Mouse (Mus musculus): ENCODE measurements around the gene D930048N14Rik. TPM values are rescaled to one million over a fixed set of nuclear protein-coding genes. Genes with fewer than 3 reads are reported as not detected.
"Not testable (repeated sequence)": the region's sequence is repeated elsewhere in the genome, so short reads cannot be mapped to it uniquely, and the experiment has no call there.

Gene D930048N14Rik
- polyA plus RNA-seq, 1 experiment from 2014 or later, result 0.44 TPM

GRCm38 (mm10) chr11:51653736-51654135 lies 3.0 kb downstream of the D930048N14Rik start:
- no peak for DNase-seq (ENCODE audit: low spot score)

GRCm38 (mm10) chr11:51654891-51655290 lies 4.1 kb downstream of the D930048N14Rik start:
- WGBS, result 87% methylated on average over 3 of the region's 3 CpGs
- peaks cover 10% of the 10 kb centered on the region for H3K27me3 ChIP-seq (replicated peaks; ENCODE audit: control insufficient read depth, insufficient read depth, low read length)
- H3K27ac ChIP-seq (ENCODE audit: low read depth, low read length), result no peak overlapping the region
- peaks cover 3% of the 10 kb centered on the region; the same call in 1 of the 2 replicates for H3K4me1 ChIP-seq (ENCODE audit: control insufficient read depth, insufficient read depth, low read length)
- no peak overlapping the region for H3K4me2 ChIP-seq (ENCODE audit: low read length)
- H3K36me3 ChIP-seq (ENCODE audit: control insufficient read depth, insufficient read depth, low read length), result no peaks in the 10 kb centered on the region
- no peak overlapping the region for H3K9ac ChIP-seq (ENCODE audit: low read length)
- H3K4me3 ChIP-seq (ENCODE audit: low read depth, low read length), result no peak overlapping the region
- H3K9me3 ChIP-seq (replicated peaks; ENCODE audit: control insufficient read depth, low read length), result no peaks in the 10 kb centered on the region
- no peak for ATAC-seq
- no peak for DNase-seq (ENCODE audit: low spot score)

More at GRCm38 (mm10) chr11:51653736-51654135, 3.0 kb downstream of the D930048N14Rik start:
- Histone ChIP-seq H3K9me3 (replicated peaks; ENCODE audit: control insufficient read depth, low read length) (no peaks in the 10 kb centered on the region), H3K4me2 (ENCODE audit: low read length) (no peak overlapping the region), H3K4me3 (ENCODE audit: low read depth, low read length) (no peak overlapping the region), H3K27ac (ENCODE audit: low read depth, low read length) (no peak overlapping the region), H3K9ac (ENCODE audit: low read length) (no peak overlapping the region), H3K27me3 (replicated peaks; ENCODE audit: control insufficient read depth, insufficient read depth, low read length) (peaks cover 13% of the 10 kb centered on the region), H3K36me3 (ENCODE audit: control insufficient read depth, insufficient read depth, low read length) (no peaks in the 10 kb centered on the region), H3K4me1 (ENCODE audit: control insufficient read depth, insufficient read depth, low read length) (peaks cover 3% of the 10 kb centered on the region; the same call in 1 of the 2 replicates)
- ATAC-seq, result no peak
- 87% methylated on average over 6 of the region's 6 CpGs for WGBS

- H3K4me2 ChIP-seq (ENCODE audit: low read length), result no peak overlapping the region
- H3K9ac ChIP-seq (ENCODE audit: low read length), result no peak overlapping the region
- no peaks in the 10 kb centered on the region for H3K4me1 ChIP-seq (ENCODE audit: control insufficient read depth, insufficient read depth, low read length)
- no peaks in the 10 kb centered on the region for H3K9me3 ChIP-seq (replicated peaks; ENCODE audit: control insufficient read depth, low read length)
- ATAC-seq, result no peak
- 84% methylated on average over 10 of the region's 10 CpGs for WGBS
- DNase-seq (ENCODE audit: low spot score), result no peak
- H3K36me3 ChIP-seq (ENCODE audit: control insufficient read depth, insufficient read depth, low read length), result no peaks in the 10 kb centered on the region
- no peak overlapping the region for H3K27ac ChIP-seq (ENCODE audit: low read depth, low read length)
- no peaks in the 10 kb centered on the region for H3K27me3 ChIP-seq (replicated peaks; ENCODE audit: control insufficient read depth, insufficient read depth, low read length)
- H3K4me3 ChIP-seq (ENCODE audit: low read depth, low read length), result no peak overlapping the region
These were observed 6.2 kb downstream of the D930048N14Rik start for GRCm38 (mm10) chr11:51656798-51657521.

GRCm38 (mm10) chr11:51658291-51658690 lies 7.5 kb downstream of the D930048N14Rik start:
- Histone ChIP-seq H3K27ac (ENCODE audit: low read depth, low read length) (no peak overlapping the region), H3K36me3 (ENCODE audit: control insufficient read depth, insufficient read depth, low read length) (no peaks in the 10 kb centered on the region), H3K9ac (ENCODE audit: low read length) (no peak overlapping the region), H3K4me1 (ENCODE audit: control insufficient read depth, insufficient read depth, low read length) (no peaks in the 10 kb centered on the region), H3K4me2 (ENCODE audit: low read length) (no peak overlapping the region), H3K9me3 (replicated peaks; ENCODE audit: control insufficient read depth, low read length) (no peaks in the 10 kb centered on the region), H3K27me3 (replicated peaks; ENCODE audit: control insufficient read depth, insufficient read depth, low read length) (no peaks in the 10 kb centered on the region), H3K4me3 (ENCODE audit: low read depth, low read length) (no peak overlapping the region)
- ATAC-seq (no peak), DNase-seq (ENCODE audit: low spot score) (no peak)
- 78% methylated on average over 7 of the region's 7 CpGs for WGBS

- no peak for DNase-seq (ENCODE audit: low spot score)
- WGBS, result 67% methylated on average over 6 of the region's 6 CpGs
These were observed 8.0 kb downstream of the D930048N14Rik start for GRCm38 (mm10) chr11:51658705-51659104.

GRCm38 (mm10) chr11:51661867-51662365 lies 11.2 kb downstream of the D930048N14Rik start:
- H3K9me3 ChIP-seq (replicated peaks; ENCODE audit: control insufficient read depth, low read length), result no peaks in the 10 kb centered on the region
- no peaks in the 10 kb centered on the region for H3K27me3 ChIP-seq (replicated peaks; ENCODE audit: control insufficient read depth, insufficient read depth, low read length)
- no peak overlapping the region for H3K9ac ChIP-seq (ENCODE audit: low read length)
- H3K4me1 ChIP-seq (ENCODE audit: control insufficient read depth, insufficient read depth, low read length), result no peaks in the 10 kb centered on the region
- no peaks in the 10 kb centered on the region for H3K36me3 ChIP-seq (ENCODE audit: control insufficient read depth, insufficient read depth, low read length)
- no peak overlapping the region for H3K27ac ChIP-seq (ENCODE audit: low read depth, low read length)
- 85% methylated on average over 16 of the region's 16 CpGs for WGBS
- no peak overlapping the region for H3K4me2 ChIP-seq (ENCODE audit: low read length)
- H3K4me3 ChIP-seq (ENCODE audit: low read depth, low read length), result no peak overlapping the region
- DNase-seq (ENCODE audit: low spot score) (no peak), ATAC-seq (no peak)

More at GRCm38 (mm10) chr11:51658705-51659104, 8.0 kb downstream of the D930048N14Rik start:
- Histone ChIP-seq H3K4me1 (ENCODE audit: control insufficient read depth, insufficient read depth, low read length) (no peaks in the 10 kb centered on the region), H3K9ac (ENCODE audit: low read length) (no peak overlapping the region), H3K27ac (ENCODE audit: low read depth, low read length) (no peak overlapping the region), H3K9me3 (replicated peaks; ENCODE audit: control insufficient read depth, low read length) (no peaks in the 10 kb centered on the region), H3K4me3 (ENCODE audit: low read depth, low read length) (no peak overlapping the region), H3K36me3 (ENCODE audit: control insufficient read depth, insufficient read depth, low read length) (no peaks in the 10 kb centered on the region), H3K4me2 (ENCODE audit: low read length) (no peak overlapping the region), H3K27me3 (replicated peaks; ENCODE audit: control insufficient read depth, insufficient read depth, low read length) (no peaks in the 10 kb centered on the region)
- ATAC-seq, result no peak

- Histone ChIP-seq H3K4me2 (ENCODE audit: low read length) (no peak overlapping the region), H3K9me3 (replicated peaks; ENCODE audit: control insufficient read depth, low read length) (no peaks in the 10 kb centered on the region), H3K27me3 (replicated peaks; ENCODE audit: control insufficient read depth, insufficient read depth, low read length) (no peaks in the 10 kb centered on the region), H3K4me3 (ENCODE audit: low read depth, low read length) (no peak overlapping the region), H3K36me3 (ENCODE audit: control insufficient read depth, insufficient read depth, low read length) (no peaks in the 10 kb centered on the region), H3K4me1 (ENCODE audit: control insufficient read depth, insufficient read depth, low read length) (no peaks in the 10 kb centered on the region), H3K27ac (ENCODE audit: low read depth, low read length) (no peak overlapping the region), H3K9ac (ENCODE audit: low read length) (no peak overlapping the region)
- no peak for DNase-seq (ENCODE audit: low spot score)
- ATAC-seq, result no peak
- WGBS, result 64% methylated on average over 7 of the region's 7 CpGs
These were observed 11.9 kb downstream of the D930048N14Rik start for GRCm38 (mm10) chr11:51662632-51663031.

DNA sequence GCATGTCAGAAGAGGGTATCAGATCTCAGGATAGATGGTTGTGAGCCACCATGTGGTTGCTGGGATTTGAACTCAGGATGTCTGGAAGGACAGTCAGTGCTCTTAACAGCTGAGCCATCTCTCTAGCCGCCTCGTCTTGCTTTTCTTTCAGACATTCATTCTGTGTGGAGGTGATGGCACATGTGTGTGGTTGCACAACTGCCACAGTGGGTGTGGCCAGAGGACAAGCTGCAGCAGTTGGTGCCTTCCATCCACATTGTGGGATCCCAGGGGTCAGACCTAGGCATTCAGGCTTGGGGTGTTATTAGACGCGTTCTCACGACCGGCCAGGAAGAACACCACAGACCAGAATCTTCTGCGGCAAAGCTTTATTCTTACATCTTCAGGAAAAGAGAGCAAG lies 14.0 kb downstream of the D930048N14Rik start:
- H3K9ac ChIP-seq (ENCODE audit: low read length), result not testable (repeated sequence)

DNA sequence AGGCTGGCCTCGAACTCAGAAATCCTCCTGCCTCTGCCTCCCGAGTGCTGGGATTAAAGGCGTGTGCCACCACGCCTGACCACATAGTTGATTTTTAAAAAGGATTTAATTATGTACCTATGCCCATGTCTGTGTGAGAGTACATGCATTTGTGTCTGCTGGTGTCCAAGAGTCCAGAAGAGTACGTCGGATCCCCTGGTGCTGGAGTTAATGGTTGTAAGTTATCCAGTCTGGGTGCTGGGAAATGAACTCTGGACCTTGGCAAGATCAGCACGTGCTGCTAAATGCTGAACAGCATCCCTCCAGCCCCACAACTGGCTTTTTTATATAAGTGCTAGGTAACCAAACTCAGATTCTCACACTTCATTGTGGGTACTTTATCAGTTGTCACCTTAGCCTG lies 20.1 kb downstream of the D930048N14Rik start:
- DNase-seq (ENCODE audit: low spot score) (no peak), ATAC-seq (no peak)
- no peaks in the 10 kb centered on the region for H3K9me3 ChIP-seq (replicated peaks; ENCODE audit: control insufficient read depth, low read length)
- H3K36me3 ChIP-seq (ENCODE audit: control insufficient read depth, insufficient read depth, low read length), result no peaks in the 10 kb centered on the region
- no peaks in the 10 kb centered on the region for H3K27me3 ChIP-seq (replicated peaks; ENCODE audit: control insufficient read depth, insufficient read depth, low read length)
- H3K4me1 ChIP-seq (ENCODE audit: control insufficient read depth, insufficient read depth, low read length), result no peaks in the 10 kb centered on the region
- H3K4me3 ChIP-seq (ENCODE audit: low read depth, low read length), result no peak overlapping the region
- 93% methylated on average over 7 of the region's 7 CpGs for whole genome bisulfite sequencing
- H3K27ac ChIP-seq (ENCODE audit: low read depth, low read length), result no peak overlapping the region
- no peak overlapping the region for H3K4me2 ChIP-seq (ENCODE audit: low read length)
- no peak overlapping the region for H3K9ac ChIP-seq (ENCODE audit: low read length)

More for the DNA sequence above, 14.0 kb downstream of the D930048N14Rik start:
- H3K4me2 ChIP-seq (ENCODE audit: low read length); DNase-seq (ENCODE audit: low spot score); H3K4me1 ChIP-seq (ENCODE audit: control insufficient read depth, insufficient read depth, low read length); H3K27ac ChIP-seq (ENCODE audit: low read depth, low read length); H3K27me3 ChIP-seq (replicated peaks; ENCODE audit: control insufficient read depth, insufficient read depth, low read length); H3K36me3 ChIP-seq (ENCODE audit: control insufficient read depth, insufficient read depth, low read length); H3K9me3 ChIP-seq (replicated peaks; ENCODE audit: control insufficient read depth, low read length); H3K4me3 ChIP-seq (ENCODE audit: low read depth, low read length); ATAC-seq: not testable (repeated sequence)
- WGBS, result 94% methylated on average over 7 of the region's 7 CpGs
